In the genomic region with DNA sequence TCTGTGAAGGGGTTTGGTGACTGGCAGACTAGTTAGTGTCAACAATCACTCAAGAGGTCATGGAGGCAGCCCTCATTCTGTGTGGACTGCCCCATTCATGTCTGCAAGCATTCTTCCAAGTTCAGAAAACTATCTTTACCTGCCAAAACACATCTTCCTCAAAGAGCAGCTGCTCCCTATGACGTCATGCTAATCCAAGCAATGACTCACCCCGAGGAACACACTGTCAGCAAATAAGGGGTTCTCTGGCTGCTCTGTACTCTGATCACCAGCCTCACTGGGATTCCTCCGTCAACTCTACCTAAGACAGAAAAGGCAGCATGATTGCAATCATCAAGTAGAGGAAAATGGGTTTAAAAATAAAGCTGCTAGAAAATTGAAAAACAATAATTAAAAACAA, we compare ENCODE assay signal across 18 mouse cellular contexts.
DNase-seq lines count a peak whose midpoint lies in the region; ATAC-seq and TF ChIP-seq lines count a peak whose summit lies in the region.
"Had no signal": no experiment of that assay in that cellular context is flagged by ENCODE, and none has a peak within 500 bp of the region (broad histone marks: within the 10 kb centered on the region; RNA-seq: fewer than 3 reads in every experiment).

No protein-coding gene starts in this region.

- no peak overlapping the region for H3K9ac ChIP-seq in lung, embryonic 14.5 days
- H3K9ac ChIP-seq: limb, embryonic 13.5 days; liver, embryonic 14.5 days; neural tube, embryonic 12.5 days had no signal

- peak; percentile 18 for DNase-seq in lung, embryonic 14.5 days
- DNase-seq in lung, postnatal 4 days = no peak
- DNase-seq in Muller cell, postnatal 12 days (ENCODE audit: inconsistent ontology term) = peak; percentile 51
- DNase-seq in retina, embryonic 14.5 days (ENCODE audit: low spot score) = peak; percentile 69
- DNase-seq in layer of hippocampus, postnatal 14 days (ENCODE audit: low spot score in 2 of 2) = no peak
- DNase-seq in cerebellum, adult 9-11 months = no peak
- DNase-seq: adrenal gland, postnatal 14 days; gastrocnemius, adult 2 months; thymus, postnatal 25 days had no signal

- H3K79me2 ChIP-seq in C2C12 (ENCODE audit: control insufficient read depth, insufficient read depth) = no peaks in the 10 kb centered on the region

- no peaks in the 10 kb centered on the region for H3K36me3 ChIP-seq in lung, embryonic 14.5 days (ENCODE audit: insufficient read depth)
- H3K36me3 ChIP-seq in C2C12 (ENCODE audit: control insufficient read depth, insufficient read depth) = no peaks in the 10 kb centered on the region
- H3K36me3 ChIP-seq: hindbrain, embryonic 10.5 days; limb, embryonic 13.5 days; neural tube, embryonic 12.5 days had no signal

- no peaks in the 10 kb centered on the region for H3K79me3 ChIP-seq in C2C12 (ENCODE audit: low read depth)

- no peak overlapping the region for H3K27ac ChIP-seq in lung, embryonic 14.5 days (ENCODE audit: low read depth)
- H3K27ac ChIP-seq: gastrocnemius, adult 2 months; hindbrain, embryonic 10.5 days; limb, embryonic 13.5 days; liver, embryonic 14.5 days; neural tube, embryonic 12.5 days had no signal

- no peaks in the 10 kb centered on the region for H3K27me3 ChIP-seq in lung, embryonic 14.5 days (ENCODE audit: insufficient read depth, low read length)
- H3K27me3 ChIP-seq in C2C12 (ENCODE audit: control insufficient read depth, insufficient read depth, insufficient read length) = no peaks in the 10 kb centered on the region
- H3K27me3 ChIP-seq: CH12.LX; limb, embryonic 13.5 days; megakaryocyte, embryonic 14.5 days; neural tube, embryonic 12.5 days had no signal

- H3K4me2 ChIP-seq in lung, embryonic 14.5 days = no peak overlapping the region
- H3K4me2 ChIP-seq: limb, embryonic 13.5 days; neural tube, embryonic 12.5 days had no signal

- H3ac ChIP-seq in C2C12 (ENCODE audit: control insufficient read depth, insufficient read length, low read depth) = no peak overlapping the region

- no peak for ATAC-seq in lung, embryonic 14.5 days (ENCODE audit: insufficient read depth)
- ATAC-seq: activated CD4-positive, CD25-positive, alpha-beta regulatory T cell, adult 4 months; Patski had no signal

- 17% methylated on average over 3 of the region's 3 CpGs for WGBS in lung, embryonic 14.5 days

- no peak for TF ChIP-seq CTCF in lung, embryonic 14.5 days (IDR thresholded peaks at IDR 0.05; ENCODE audit: low read depth)
- TF ChIP-seq CTCF in C2C12 (IDR thresholded peaks at IDR 0.05; ENCODE audit: control insufficient read depth, insufficient read depth, insufficient read length) = no peak

- no peak overlapping the region for H3K4me3 ChIP-seq in lung, embryonic 14.5 days (ENCODE audit: low read depth, low read length)
- H3K4me3 ChIP-seq in C2C12 (ENCODE audit: insufficient read depth, poor library complexity, severe bottlenecking) = no peak overlapping the region
- H3K4me3 ChIP-seq: gastrocnemius, adult 2 months; hindbrain, embryonic 10.5 days; limb, embryonic 13.5 days; megakaryocyte, embryonic 14.5 days; neural tube, embryonic 12.5 days had no signal

- H3K4me1 ChIP-seq in lung, embryonic 14.5 days (ENCODE audit: insufficient read depth) = peaks cover 14% of the 10 kb centered on the region
- H3K4me1 ChIP-seq: hindbrain, embryonic 10.5 days; megakaryocyte, embryonic 14.5 days; neural tube, embryonic 12.5 days had no signal

- no peaks in the 10 kb centered on the region for H3K9me3 ChIP-seq in lung, embryonic 14.5 days (ENCODE audit: low read depth, low read length)
- H3K9me3 ChIP-seq: hindbrain, embryonic 10.5 days; limb, embryonic 13.5 days; megakaryocyte, embryonic 14.5 days; neural tube, embryonic 12.5 days had no signal

TF ChIP-seq in C2C12, 6 proteins besides CTCF, POLR2A, EP300 and RAD21:
- TF ChIP-seq MYOG (IDR thresholded peaks at IDR 0.05; ENCODE audit: control insufficient read depth, extremely low read depth, insufficient read length) (no peak), MYOD1 (IDR thresholded peaks at IDR 0.05; ENCODE audit: control insufficient read depth, insufficient read length, low read depth) (peak; percentile 63)

Comparison
In these comparisons a context has a peak if more than half of its experiments do, and no peak if none do; other contexts are left out.
1. DNase-seq: peak in lung, embryonic 14.5 days (single experiment), Muller cell, postnatal 12 days (single experiment) and retina, embryonic 14.5 days (single experiment); none in lung, postnatal 4 days (0 of 2), layer of hippocampus, postnatal 14 days (0 of 2) and cerebellum, adult 9-11 months (single experiment).